Mouse (Mus musculus): Measurements from ENCODE around the gene Man1b1.

- no peak for TF ChIP-seq CTCF (IDR thresholded peaks at IDR 0.05; ENCODE audit: borderline replicate concordance, control insufficient read depth, extremely low read depth, insufficient read depth, low read length, poor library complexity)
- TF ChIP-seq POLR2A (IDR thresholded peaks at IDR 0.05; ENCODE audit: control insufficient read depth, extremely low read depth, insufficient read depth, low read length, poor library complexity): no peak
Observed at GRCm38 (mm10) chr2:25303931-25304656, 28.0 kb upstream of the Man1b1 start.

Data from thymus, adult 2 months (tissue).